Mouse (Mus musculus) testis, adult 2 months (tissue): ENCODE data around the gene Mlec.

Experiments
- CTCF ChIP-seq: fragments of 200-500 bp; IDR thresholded peaks from 2 replicates; pipeline ENCODE4 v1.5.1; 2012; ENCODE audit warnings: low read depth, mild to moderate bottlenecking, inconsistent platforms, low read length, moderate library complexity; ENCODE audit not compliant: control insufficient read depth, insufficient read depth, insufficient replicate concordance
- POLR2A ChIP-seq: fragments of 200-500 bp; IDR thresholded peaks from 2 replicates; pipeline ENCODE4 v1.6.1; 2012; ENCODE audit warnings: low read depth, mild to moderate bottlenecking, inconsistent platforms, low read length, moderate library complexity; ENCODE audit not compliant: control insufficient read depth

DNA sequence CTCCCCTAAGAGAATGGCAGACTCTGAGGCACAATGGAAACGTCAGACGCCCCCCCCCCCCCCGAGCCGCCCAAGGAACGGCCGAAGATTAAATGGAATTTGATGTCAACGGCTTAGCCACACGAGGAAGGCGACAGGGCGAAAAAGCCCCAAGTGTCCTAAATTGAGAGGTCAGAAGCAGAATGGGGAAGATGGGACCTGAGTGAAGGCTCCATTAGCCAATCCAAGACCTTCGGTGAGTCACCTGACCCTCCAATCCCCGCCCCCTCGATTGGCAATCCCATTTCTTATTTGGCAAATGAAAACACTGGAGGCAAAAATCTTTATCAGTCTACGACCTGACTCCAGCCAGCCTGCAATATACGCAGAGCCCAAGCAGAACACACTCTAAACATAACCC lies 26.7 kb upstream of the Mlec start:
- TF ChIP-seq CTCF (no peak), POLR2A (no peak)
